Mouse (Mus musculus) megakaryocyte-erythroid progenitor cell, adult 5-6 weeks (primary cell): ENCODE data around the gene Oas3. TPM values are rescaled to one million over a fixed set of nuclear protein-coding genes. Genes with fewer than 3 reads are reported as not detected.

Experiments used
- ATAC-seq: replicated peaks from 2 replicates; pipeline ENCODE4 v1.8.0; 2016; ENCODE audit warnings: mild to moderate bottlenecking, inconsistent platforms; ENCODE audit not compliant: severe bottlenecking, poor library complexity, low FRiP score, low TSS enrichment
- total RNA-seq, 2 experiments: library from RNA; stranded (forward) in 1 of 2; stranded (reverse) in 1 of 2; fragments of 200-1000, 215-1000 nt in 1 of 2; fragments of >200 nt in 1 of 2; fragmentation: Nextera tagmentation in 1 of 2; gene quantifications; 2 replicates each; pipeline ENCODE4 v1.2.3; 2014 to 2017

Gene Oas3
- total RNA-seq, 2 experiments from 2014 or later = 2.0 to 4.2 TPM

- no peak for ATAC-seq
Measured at GRCm38 (mm10) chr5:120710826-120711248, 66.6 kb downstream of the Oas3 start.

- no peak for ATAC-seq
Measured at GRCm38 (mm10) chr5:120710161-120710825, 67.2 kb downstream of the Oas3 start.

GRCm38 (mm10) chr5:120706976-120707375 is 70.5 kb downstream of the Oas3 start:
- no peak for ATAC-seq

- ATAC-seq = no peak
Measured at GRCm38 (mm10) chr5:120706541-120706940, 70.9 kb downstream of the Oas3 start.

- ATAC-seq = no peak
Measured at GRCm38 (mm10) chr5:120704421-120704820, 73.0 kb downstream of the Oas3 start.

- ATAC-seq = no peak
Measured at GRCm38 (mm10) chr5:120703660-120704059, 73.8 kb downstream of the Oas3 start.

Other genes starting within 250 kb of the Oas3 start
- 71.7 and 84.7 TPM in 2 replicates for gene Tpcn1, start 189.0 kb downstream of the Oas3 start, total RNA-seq (2014; fragmentation: Nextera tagmentation)
- gene Tpcn1, start 189.0 kb downstream of the Oas3 start, total RNA-seq (2017) = 16.0 and 19.1 TPM in 2 replicates
- gene Iqcd, start 188.6 kb downstream of the Oas3 start, total RNA-seq (2014; fragmentation: Nextera tagmentation) = 6.4 and 9.0 TPM in 2 replicates
- 6.3 and 7.9 TPM in 2 replicates for gene Iqcd, start 188.6 kb downstream of the Oas3 start, total RNA-seq (2017)
- gene Rita1, start 165.1 kb downstream of the Oas3 start, total RNA-seq (2014; fragmentation: Nextera tagmentation) = 9.9 and 11.8 TPM in 2 replicates
- gene Rita1, start 165.1 kb downstream of the Oas3 start, total RNA-seq (2017) = 5.5 and 6.9 TPM in 2 replicates
- 28.3 and 41.7 TPM in 2 replicates for gene Ddx54, start 164.9 kb downstream of the Oas3 start, total RNA-seq (2014; fragmentation: Nextera tagmentation)
- gene Ddx54, start 164.9 kb downstream of the Oas3 start, total RNA-seq (2017) = 40.4 and 40.6 TPM in 2 replicates
- not detected in 2 replicates for gene Cfap73, start 143.4 kb downstream of the Oas3 start, total RNA-seq (2014; fragmentation: Nextera tagmentation)
- not detected in 2 replicates for gene Cfap73, start 143.4 kb downstream of the Oas3 start, total RNA-seq (2017)
- not detected in 2 replicates for gene Rasal1, start 128.8 kb downstream of the Oas3 start, total RNA-seq (2014; fragmentation: Nextera tagmentation)
- not detected in 2 replicates for gene Rasal1, start 128.8 kb downstream of the Oas3 start, total RNA-seq (2017)
- gene Dtx1, start 65.7 kb downstream of the Oas3 start, total RNA-seq (2014; fragmentation: Nextera tagmentation) = 8.7 TPM in 1 of 2 replicates, not detected in the other
- 0.56 TPM in 1 of 2 replicates, not detected in the other for gene Dtx1, start 65.7 kb downstream of the Oas3 start, total RNA-seq (2017)
- gene Oas2, start 27.8 kb downstream of the Oas3 start, total RNA-seq (2014; fragmentation: Nextera tagmentation) = 1.7 and 2.0 TPM in 2 replicates
- gene Oas2, start 27.8 kb downstream of the Oas3 start, total RNA-seq (2017) = 0.72 and 1.3 TPM in 2 replicates
- gene Oas1e, start 17.9 kb upstream of the Oas3 start, total RNA-seq (2014; fragmentation: Nextera tagmentation) = not detected in 2 replicates
- not detected in 2 replicates for gene Oas1e, start 17.9 kb upstream of the Oas3 start, total RNA-seq (2017)
- gene Oas1c, start 34.9 kb upstream of the Oas3 start, total RNA-seq (2014; fragmentation: Nextera tagmentation) = 5.3 and 8.3 TPM in 2 replicates
- 3.1 and 26.4 TPM in 2 replicates for gene Oas1c, start 34.9 kb upstream of the Oas3 start, total RNA-seq (2017)
- not detected in 2 replicates for gene Oas1f, start 69.7 kb upstream of the Oas3 start, total RNA-seq (2014; fragmentation: Nextera tagmentation)
- gene Oas1f, start 69.7 kb upstream of the Oas3 start, total RNA-seq (2017) = not detected in 2 replicates
- not detected in 2 replicates for gene Oas1h, start 83.8 kb upstream of the Oas3 start, total RNA-seq (2014; fragmentation: Nextera tagmentation)
- gene Oas1h, start 83.8 kb upstream of the Oas3 start, total RNA-seq (2017) = not detected in 2 replicates
- 2.5 TPM in 1 of 2 replicates, not detected in the other for gene Oas1g, start 110.0 kb upstream of the Oas3 start, total RNA-seq (2014; fragmentation: Nextera tagmentation)
- not detected in 2 replicates for gene Oas1g, start 110.0 kb upstream of the Oas3 start, total RNA-seq (2017)
- 6.4 and 8.1 TPM in 2 replicates for gene Oas1a, start 129.9 kb upstream of the Oas3 start, total RNA-seq (2014; fragmentation: Nextera tagmentation)
- gene Oas1a, start 129.9 kb upstream of the Oas3 start, total RNA-seq (2017) = 6.9 and 9.6 TPM in 2 replicates
- gene Oas1d, start 136.9 kb upstream of the Oas3 start, total RNA-seq (2014; fragmentation: Nextera tagmentation) = not detected in 2 replicates
- not detected in 2 replicates for gene Oas1d, start 136.9 kb upstream of the Oas3 start, total RNA-seq (2017)
- gene Rph3a, start 232.4 kb upstream of the Oas3 start, total RNA-seq (2014; fragmentation: Nextera tagmentation) = not detected in 2 replicates
- not detected in 2 replicates for gene Rph3a, start 232.4 kb upstream of the Oas3 start, total RNA-seq (2017)